Mouse (Mus musculus) Muller cell, postnatal 12 days (primary cell): ENCODE results near the gene Lefty1.
"Not testable (repeated sequence)": the region's sequence is repeated elsewhere in the genome, so short reads cannot be mapped to it uniquely, and the experiment has no call there.

Experiments
- DNase-seq: peaks from one replicate; pipeline ENCODE4 v3.0.0-alpha.2; 2015; ENCODE audit errors: inconsistent ontology term

The Lefty1 gene

DNA sequence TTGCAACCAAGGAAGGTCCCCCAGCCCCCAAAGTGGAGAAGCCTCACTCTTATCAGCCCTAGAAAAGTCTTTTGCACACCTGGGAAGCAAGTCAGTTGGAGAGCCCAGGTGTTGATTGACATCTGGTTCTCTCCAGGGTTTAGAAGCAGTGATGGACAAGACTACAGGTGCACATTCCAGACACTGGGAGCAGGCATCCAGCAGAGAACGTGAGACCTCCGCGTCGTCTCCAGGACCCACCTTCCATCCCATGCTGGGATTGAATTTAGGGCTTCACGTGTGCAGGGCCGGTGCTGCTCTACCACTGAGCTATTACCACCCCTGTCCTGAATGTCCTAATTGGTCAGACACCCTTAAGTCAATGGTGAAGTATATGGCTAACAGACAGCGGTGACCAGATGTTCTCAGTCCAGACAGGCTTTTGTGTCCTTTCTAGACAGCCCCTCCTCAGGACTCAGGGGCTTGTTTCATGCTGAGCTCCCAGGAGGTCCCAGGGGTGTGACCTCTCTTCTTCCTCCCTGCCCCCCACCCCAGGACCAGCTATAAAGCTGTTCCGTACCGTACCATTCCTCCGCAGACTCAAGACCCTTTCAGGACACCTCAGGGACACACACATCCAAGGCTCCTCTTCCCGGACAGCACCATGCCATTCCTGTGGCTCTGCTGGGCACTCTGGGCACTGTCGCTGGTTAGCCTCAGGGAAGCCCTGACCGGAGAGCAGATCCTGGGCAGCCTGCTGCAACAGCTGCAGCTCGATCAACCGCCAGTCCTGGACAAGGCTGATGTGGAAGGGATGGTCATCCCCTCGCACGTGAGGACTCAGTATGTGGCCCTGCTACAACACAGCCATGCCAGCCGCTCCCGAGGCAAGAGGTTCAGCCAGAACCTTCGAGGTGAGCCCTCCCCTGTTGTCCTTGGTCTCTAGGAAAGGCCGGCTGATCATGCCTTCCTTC lies at the start of gene Lefty1:
Lefty1 (plus strand) TSS at position 556 of the 953 bp plus-strand sequence.
- DNase-seq: no peak

- peak; percentile 21 for DNase-seq
Observed at GRCm38 (mm10) chr1:180888556-180889042, 46.2 kb upstream of the Lefty1 start.

DNA sequence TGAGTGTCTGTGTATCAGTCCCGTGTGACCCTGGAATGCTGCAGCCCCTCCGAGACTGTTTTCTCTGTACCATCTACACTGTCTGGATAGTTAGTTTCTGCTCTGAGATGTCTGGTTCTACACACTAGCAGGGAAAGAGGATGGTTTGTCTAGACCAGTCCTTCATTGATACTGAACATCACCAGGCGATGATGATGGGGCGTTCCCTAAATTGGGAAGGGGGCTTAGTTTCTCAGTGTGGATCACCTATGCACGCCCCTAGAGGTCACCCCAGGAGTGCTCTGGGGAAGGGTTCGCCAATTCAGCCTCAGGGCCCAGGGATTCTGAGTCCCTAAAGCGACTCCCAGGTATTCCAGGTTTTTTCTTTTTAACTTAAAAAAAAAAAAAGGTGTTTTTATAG lies 45.6 kb upstream of the Lefty1 start:
- DNase-seq: no peak

DNA sequence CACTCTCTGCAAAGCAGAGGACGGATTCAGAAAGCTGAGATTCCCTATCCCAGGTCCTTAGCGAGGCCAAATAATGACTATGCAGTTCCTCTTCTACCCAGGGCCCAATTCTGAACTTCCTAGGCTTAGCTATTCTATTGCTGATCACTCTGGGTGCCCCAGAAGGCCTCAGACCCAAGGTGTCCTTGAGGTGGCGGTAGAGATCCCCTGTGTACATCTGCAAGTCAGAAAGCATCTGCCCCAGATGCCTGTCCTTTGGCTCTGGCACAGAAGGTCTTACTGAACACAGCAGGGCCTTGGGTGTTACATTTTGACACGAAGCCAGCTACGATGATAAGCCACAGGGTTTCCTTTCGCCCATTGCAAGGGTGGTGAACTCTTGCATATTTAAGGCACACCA lies 45.0 kb upstream of the Lefty1 start:
- DNase-seq: no peak

- no peak for DNase-seq
Observed at GRCm38 (mm10) chr1:180892808-180893207, 42.0 kb upstream of the Lefty1 start, which contains the start of gene Lefty2. Gene Lefty2, plus strand, starts transcription at chr1:180893108.

GRCm38 (mm10) chr1:180894088-180894987 lies 40.5 kb upstream of the Lefty1 start:
- not testable (repeated sequence) for DNase-seq

DNA sequence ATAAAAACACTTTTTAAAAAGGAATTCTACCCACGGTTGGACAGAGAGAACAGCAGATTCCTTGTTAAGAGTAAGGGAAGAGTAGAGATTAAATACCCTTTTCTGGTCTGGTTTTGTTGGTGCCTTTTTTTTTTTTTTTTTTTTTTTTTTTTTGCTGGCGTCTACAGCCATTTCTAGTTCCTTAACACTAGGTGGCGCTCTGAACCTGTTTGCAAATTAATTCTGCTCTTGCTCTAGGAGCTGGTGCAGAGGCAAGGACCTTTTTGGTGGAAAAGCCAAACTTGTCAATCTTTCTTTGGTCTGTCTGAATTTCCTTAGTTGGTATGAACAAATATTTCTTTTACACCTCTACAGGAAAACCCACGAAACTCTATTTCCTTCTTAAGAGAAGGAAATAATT lies 33.7 kb upstream of the Lefty1 start:
- peak; percentile 51 for DNase-seq

GRCm38 (mm10) chr1:180902915-180903314 lies 31.9 kb upstream of the Lefty1 start:
- peak; percentile 11 for DNase-seq

- no peak for DNase-seq
Observed at GRCm38 (mm10) chr1:180903666-180904038, 31.2 kb upstream of the Lefty1 start.

GRCm38 (mm10) chr1:180904039-180904814 lies 30.6 kb upstream of the Lefty1 start, which contains the start of gene Pycr2:
Gene Pycr2, plus strand, starts transcription at chr1:180904293.
- DNase-seq: peak; percentile 97

DNA sequence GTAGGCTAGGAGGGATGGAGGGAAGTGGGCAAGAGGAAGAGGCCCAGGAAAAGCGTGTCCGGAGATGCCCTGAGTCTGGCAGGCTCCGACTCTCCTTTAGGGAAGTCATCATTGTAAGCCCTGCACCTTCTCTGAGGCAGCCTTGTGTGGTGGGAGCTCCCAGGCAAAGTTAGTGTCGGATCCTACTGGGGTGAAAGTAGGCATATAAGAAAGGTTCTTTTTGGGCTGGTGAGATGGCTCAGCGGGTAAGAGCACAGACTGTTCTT lies 30.1 kb upstream of the Lefty1 start:
- no peak for DNase-seq

GRCm38 (mm10) chr1:180905307-180905706 lies 29.5 kb upstream of the Lefty1 start:
- DNase-seq: no peak

- no peak for DNase-seq
Observed at GRCm38 (mm10) chr1:180905876-180906275, 28.9 kb upstream of the Lefty1 start.

DNA sequence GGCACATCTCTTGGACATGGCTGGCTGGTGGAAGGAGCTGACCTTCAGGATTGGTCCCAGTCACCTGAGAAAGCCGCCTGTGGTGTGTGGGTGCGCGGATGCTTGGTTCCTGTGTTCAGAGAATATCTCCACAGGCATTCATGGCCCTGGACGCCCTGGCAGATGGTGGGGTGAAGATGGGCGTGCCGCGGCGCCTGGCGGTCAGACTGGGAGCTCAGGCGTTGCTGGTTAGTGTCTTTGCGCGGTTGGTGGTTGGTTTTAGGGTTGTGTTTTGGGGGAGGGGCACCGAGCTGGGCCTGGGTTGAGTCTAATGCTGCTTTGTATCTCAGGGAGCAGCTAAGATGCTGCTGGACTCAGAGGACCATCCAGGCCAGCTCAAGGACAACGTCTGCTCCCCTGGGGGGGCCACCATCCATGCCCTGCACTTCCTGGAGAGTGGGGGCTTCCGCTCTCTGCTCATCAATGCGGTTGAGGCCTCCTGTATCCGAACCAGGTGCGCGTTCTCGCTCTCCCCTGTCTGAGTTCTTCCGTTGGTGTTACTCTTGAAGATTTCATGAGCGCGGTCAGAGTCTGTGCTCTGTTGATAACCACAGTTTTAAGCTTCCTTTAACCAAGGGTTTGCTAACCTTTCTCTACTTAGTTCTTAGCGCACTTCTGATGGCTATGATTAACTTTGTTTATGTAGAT lies 28.2 kb upstream of the Lefty1 start:
- DNase-seq: no peak

DNA sequence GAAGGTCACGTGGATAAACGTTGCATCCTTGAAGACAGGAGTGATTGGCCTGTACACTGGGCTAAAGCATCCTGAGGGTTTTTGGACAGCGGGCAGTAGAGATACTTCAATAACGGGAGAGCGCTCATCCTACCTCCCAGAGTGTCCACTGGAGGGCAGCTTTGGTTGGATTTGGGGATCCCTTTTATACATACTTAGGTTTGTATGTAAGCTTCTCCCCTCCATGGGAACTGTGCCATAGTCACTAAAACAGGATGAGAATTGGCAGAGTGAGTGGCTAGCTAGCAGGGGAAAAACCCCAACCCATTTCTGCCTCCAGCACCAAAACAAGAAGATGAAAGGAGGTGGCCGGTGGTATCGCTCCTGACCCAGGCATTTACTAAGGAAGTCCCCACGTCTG lies 23.7 kb upstream of the Lefty1 start:
- peak; percentile 42 for DNase-seq

DNA sequence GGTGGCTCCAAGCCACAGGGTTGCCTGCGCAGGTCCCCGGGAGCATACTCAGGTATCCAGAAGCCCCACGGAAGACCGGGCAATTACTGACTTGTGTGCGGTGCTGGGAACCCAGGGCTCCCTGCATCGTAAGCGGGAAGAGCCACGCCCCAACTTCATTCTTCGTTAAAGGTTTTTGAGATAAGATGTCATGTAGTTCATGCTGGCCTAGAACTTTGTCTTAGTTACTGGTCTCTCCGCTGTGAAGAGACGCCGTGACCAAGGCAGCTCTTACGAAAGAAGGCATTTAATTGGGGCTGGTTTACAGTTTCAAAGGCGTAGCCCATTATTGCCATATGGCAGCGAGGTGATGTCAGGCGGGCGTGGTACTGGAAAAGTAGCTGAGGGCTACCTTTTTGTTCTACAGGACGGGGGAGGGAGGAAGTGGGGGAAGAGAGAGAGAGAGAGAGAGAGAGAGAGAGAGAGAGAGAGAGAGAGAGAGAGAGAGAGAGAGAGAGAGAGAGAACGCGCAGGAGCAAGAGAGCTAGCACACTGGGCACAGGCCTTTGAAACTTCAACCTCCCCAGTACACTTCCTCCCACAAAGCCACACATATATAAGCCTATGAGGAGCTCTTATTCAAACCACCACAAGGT lies 23.1 kb upstream of the Lefty1 start:
- DNase-seq: no peak

DNA sequence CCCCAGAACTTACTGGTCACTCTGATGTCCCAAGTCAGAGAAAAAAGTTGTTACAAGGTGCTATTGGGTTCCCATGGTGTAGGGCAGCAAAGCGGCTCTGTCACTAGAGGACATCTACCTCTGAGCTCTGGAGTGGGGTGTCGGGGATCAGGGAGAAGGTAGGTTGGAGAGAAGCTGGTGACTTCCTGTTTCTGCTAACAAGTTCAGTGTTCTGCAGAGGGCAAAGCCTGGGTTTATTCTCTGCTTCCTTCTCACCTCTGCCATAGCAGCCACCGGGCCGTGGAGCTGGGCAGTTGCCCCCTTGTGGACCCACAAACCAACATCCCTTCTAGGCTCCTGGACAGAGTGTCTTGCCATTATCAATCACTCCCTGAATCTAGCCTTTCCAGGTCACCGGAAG lies 22.0 kb upstream of the Lefty1 start:
- no peak for DNase-seq

DNA sequence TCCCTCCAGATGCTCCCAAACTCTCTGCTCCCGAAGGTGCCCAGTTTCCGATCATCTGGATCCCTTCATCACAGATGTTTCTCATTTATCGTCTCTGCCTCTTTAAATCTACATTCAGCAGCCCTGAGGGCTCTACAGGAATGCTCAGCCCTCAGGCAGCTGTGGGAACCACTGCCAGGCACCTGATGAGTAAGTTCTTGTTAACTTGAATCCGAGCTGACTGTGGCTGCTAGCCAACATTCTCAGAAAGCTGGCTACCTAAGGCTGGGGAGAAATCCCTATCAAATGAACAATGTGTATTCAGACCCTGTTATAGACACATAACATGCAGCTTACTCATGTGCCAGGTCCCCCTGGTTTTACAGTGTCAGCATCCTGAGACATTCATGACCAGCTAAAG lies 21.0 kb upstream of the Lefty1 start:
- peak; percentile 88 for DNase-seq

GRCm38 (mm10) chr1:180916425-180916824 lies 18.4 kb upstream of the Lefty1 start:
- no peak for DNase-seq

GRCm38 (mm10) chr1:180917053-180917452 lies 17.8 kb upstream of the Lefty1 start:
- peak; percentile 33 for DNase-seq

DNA sequence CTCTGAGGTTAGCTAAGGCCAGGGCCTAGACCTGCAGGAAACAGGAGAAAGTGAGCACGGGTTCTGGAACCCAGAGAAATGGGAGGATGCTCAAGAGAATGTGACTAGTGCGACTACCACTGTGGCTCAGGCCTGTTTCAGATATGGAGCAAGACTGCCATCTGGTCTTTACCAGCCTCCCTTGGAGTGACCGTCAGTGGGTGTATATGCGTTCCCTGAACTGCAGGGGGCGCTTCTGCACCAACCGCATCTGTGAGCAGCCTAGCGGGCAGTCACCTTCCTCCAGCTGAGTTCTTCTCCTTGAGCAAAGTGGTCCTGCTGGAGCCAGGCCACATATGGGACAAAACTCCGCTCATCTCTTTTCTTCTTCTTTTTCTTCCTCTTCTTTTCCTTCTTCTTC lies 15.1 kb upstream of the Lefty1 start:
- no peak for DNase-seq
